Mouse (Mus musculus) testis, adult 10 weeks (tissue): Measurements from ENCODE around the gene Fndc11. TPM values are rescaled to one million over a fixed set of nuclear protein-coding genes. Genes with fewer than 3 reads are reported as not detected.

Experiments
- polyA plus RNA-seq: library from polyadenylated mRNA; stranded (reverse); fragments of 350-450 nt; fragmentation: Illumina TruSeq; extraction: RNeasy Lipid Tissue Mini Kit (QIAGEN cat#74804); gene quantifications from one replicate; pipeline ENCODE4 v1.2.3, GENCODE M21; 2014; ENCODE audit warnings: low read depth, low replicate concordance

Gene Fndc11
- polyA plus RNA-seq: 2.0 TPM

DNA sequence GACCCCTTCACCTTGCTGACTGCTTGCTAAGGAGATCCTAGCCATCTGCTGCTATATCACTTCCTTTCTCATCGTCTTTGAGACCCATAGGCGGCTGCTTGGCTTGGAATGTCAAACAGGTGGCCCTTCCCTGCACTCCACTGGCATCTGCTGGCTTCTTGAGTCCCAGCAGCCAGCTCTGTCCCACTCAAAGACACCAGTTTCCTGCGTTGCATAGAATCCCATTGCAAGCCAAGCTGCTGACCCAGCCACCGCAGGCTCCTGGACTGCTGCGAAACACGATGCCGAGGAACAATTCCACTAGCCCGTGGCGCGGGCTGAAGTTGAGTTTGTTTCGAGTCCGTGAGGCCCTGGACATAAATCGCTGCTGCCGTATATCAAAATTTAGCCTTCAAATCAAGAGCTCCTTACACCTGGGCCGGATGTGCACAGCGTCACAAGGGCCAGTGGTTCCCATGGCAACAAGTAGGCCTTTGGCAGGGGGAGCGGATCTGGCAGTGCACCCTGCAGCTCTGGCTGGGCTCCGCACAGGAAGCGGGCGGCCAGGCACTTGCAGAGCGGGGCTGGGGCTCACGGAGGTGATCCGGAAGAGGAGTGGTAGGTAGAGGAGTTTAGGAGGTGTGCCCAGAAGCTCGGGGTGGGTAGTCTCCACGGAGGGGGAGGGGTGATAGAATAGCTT is at the start of gene Fndc11:
TSS of gene Fndc11 (plus strand) at position 476 of the 679 bp plus-strand sequence.

GRCm38 (mm10) chr2:181187121-181188000 is 32.5 kb upstream of the Fndc11 start, which contains the start of gene Ppdpf:
Ppdpf (plus strand) TSS chr2:181187247.

DNA sequence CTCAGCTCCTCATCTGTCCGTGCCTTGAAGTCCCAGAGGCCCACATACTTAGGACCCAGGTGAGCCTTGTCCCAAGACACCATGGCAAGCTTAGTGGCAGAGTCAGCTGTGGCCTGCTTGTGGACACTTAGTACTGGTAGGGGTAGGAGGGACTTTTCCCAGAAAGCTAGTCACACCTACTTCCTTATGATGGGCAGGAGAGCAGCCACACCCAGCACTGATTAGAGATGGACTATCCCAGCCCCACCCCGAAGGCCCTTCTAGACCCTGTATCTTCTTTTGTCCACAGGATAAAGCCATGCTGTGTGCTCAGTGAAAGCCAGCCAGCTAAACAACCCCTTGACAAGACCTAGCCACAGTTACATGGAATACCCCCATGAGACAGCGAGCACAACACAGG is 17.4 kb upstream of the Fndc11 start, which contains the start of gene Ptk6:
TSS of gene Ptk6 (minus strand) at position 368 of the 400 bp plus-strand sequence.

GRCm38 (mm10) chr2:181213021-181213445 is 6.8 kb upstream of the Fndc11 start, which contains the start of gene Srms:
Srms (minus strand) TSS chr2:181213185.

GRCm38 (mm10) chr2:181241602-181242313 is 21.9 kb downstream of the Fndc11 start, which contains the start of gene Helz2:
Helz2 (minus strand) TSS chr2:181242027.

Other genes starting within 250 kb of the Fndc11 start
- gene Col20a1, start 233.5 kb upstream of the Fndc11 start, polyA plus RNA-seq: 2.5 TPM
- gene Chrna4, start 176.5 kb upstream of the Fndc11 start, polyA plus RNA-seq: 0.25 TPM
- gene Kcnq2, start 84.7 kb upstream of the Fndc11 start, polyA plus RNA-seq: 0.76 TPM
- not detected for gene Eef1a2, start 63.0 kb upstream of the Fndc11 start, polyA plus RNA-seq
- gene Ppdpf, start 32.8 kb upstream of the Fndc11 start, polyA plus RNA-seq: 0.74 TPM
- gene Ptk6, start 17.2 kb upstream of the Fndc11 start, polyA plus RNA-seq: 0.07 TPM
- gene Srms, start 6.8 kb upstream of the Fndc11 start, polyA plus RNA-seq: not detected
- gene Helz2, start 22.0 kb downstream of the Fndc11 start, polyA plus RNA-seq: 0.20 TPM
- 3.8 TPM for gene Gmeb2, start 68.0 kb downstream of the Fndc11 start, polyA plus RNA-seq
- not detected for gene Stmn3, start 94.5 kb downstream of the Fndc11 start, polyA plus RNA-seq
- 22.7 TPM for gene Rtel1, start 99.7 kb downstream of the Fndc11 start, polyA plus RNA-seq
- gene Zgpat, start 144.9 kb downstream of the Fndc11 start, polyA plus RNA-seq: 0.88 TPM
- gene Arfrp1, start 145.4 kb downstream of the Fndc11 start, polyA plus RNA-seq: 36.4 TPM
- 0.50 TPM for gene Lime1, start 160.1 kb downstream of the Fndc11 start, polyA plus RNA-seq
- gene Zbtb46, start 239.4 kb downstream of the Fndc11 start, polyA plus RNA-seq: 2.3 TPM